Mouse (Mus musculus): ENCODE measurements around the gene Haus2. TPM values are rescaled to one million over a fixed set of nuclear protein-coding genes. Genes with fewer than 3 reads are reported as not detected.
A peak's percentile ranks its signal among the peaks of the same experiment; 100 is the strongest.

Haus2 gene
- total RNA-seq, 2 experiments from 2014 or later: 5.7 to 8.6 TPM

- intact Hi-C loops (cut with DNase I): no loop called here
- DNase-seq: no peak
- no peak overlapping the region for H3K4me3 ChIP-seq
- no peak overlapping the region for H3K27ac ChIP-seq
- no peak for TF ChIP-seq CTCF (IDR thresholded peaks at IDR 0.05)
Measured at GRCm38 (mm10) chr2:120655905-120656304, 46.7 kb downstream of the Haus2 start.

- Histone ChIP-seq H3K4me3 (no peak overlapping the region), H3K27ac (no peak overlapping the region)
- TF ChIP-seq CTCF (IDR thresholded peaks at IDR 0.05): no peak
- intact Hi-C loops (cut with DNase I): no loop called here
- no peak for DNase-seq
Measured at GRCm38 (mm10) chr2:120656711-120657110, 47.5 kb downstream of the Haus2 start.

- intact Hi-C loops (cut with DNase I): no loop called here
- H3K27ac ChIP-seq: no peak overlapping the region
- H3K4me3 ChIP-seq: no peak overlapping the region
- no peak for DNase-seq
- no peak for TF ChIP-seq CTCF (IDR thresholded peaks at IDR 0.05)
Measured at GRCm38 (mm10) chr2:120658486-120658885, 49.3 kb downstream of the Haus2 start.

GRCm38 (mm10) chr2:120659318-120659717 lies 50.1 kb downstream of the Haus2 start:
- no peak for TF ChIP-seq CTCF (IDR thresholded peaks at IDR 0.05)
- DNase-seq: no peak
- Histone ChIP-seq H3K4me3 (no peak overlapping the region), H3K27ac (no peak overlapping the region)
- intact Hi-C loops (cut with DNase I): no loop called here

- Histone ChIP-seq H3K4me3 (no peak overlapping the region), H3K27ac (peak overlapping the region; percentile 46; the same call in 1 of the 2 replicates)
- intact Hi-C loops (cut with DNase I): no loop called here
- DNase-seq: no peak
- no peak for TF ChIP-seq CTCF (IDR thresholded peaks at IDR 0.05)
Measured at GRCm38 (mm10) chr2:120660486-120661078, 51.4 kb downstream of the Haus2 start.

GRCm38 (mm10) chr2:120662766-120663165 lies 53.6 kb downstream of the Haus2 start:
- intact Hi-C loops (cut with DNase I): no loop called here
- DNase-seq: no peak
- H3K27ac ChIP-seq: no peak overlapping the region; the same call in 1 of the 2 replicates

GRCm38 (mm10) chr2:120663491-120664154 lies 54.4 kb downstream of the Haus2 start:
- H3K27ac ChIP-seq: peak overlapping the region; percentile 70
- intact Hi-C loops (cut with DNase I): no loop called here
- peak; percentile 30; the same call in 1 of the 2 replicates for TF ChIP-seq CTCF (IDR thresholded peaks at IDR 0.05)
- no peak for DNase-seq
- H3K4me3 ChIP-seq: no peak overlapping the region

More at GRCm38 (mm10) chr2:120662766-120663165, 53.6 kb downstream of the Haus2 start:
- H3K4me3 ChIP-seq: no peak overlapping the region
- TF ChIP-seq CTCF (IDR thresholded peaks at IDR 0.05): no peak

GRCm38 (mm10) chr2:120667446-120667845 lies 58.3 kb downstream of the Haus2 start:
- no peak for TF ChIP-seq CTCF (IDR thresholded peaks at IDR 0.05)
- no peak overlapping the region for H3K4me3 ChIP-seq
- intact Hi-C loops (cut with DNase I): no loop called here
- DNase-seq: no peak
- no peak overlapping the region for H3K27ac ChIP-seq

- Histone ChIP-seq H3K4me3 (no peak overlapping the region), H3K27ac (no peak overlapping the region)
- intact Hi-C loops (cut with DNase I): loop anchor here (2.0 to 5.0 kb wide), 2 partner anchors 38 to 191 kb away; no protein-coding TSS in a partner anchor
- DNase-seq: no peak
- TF ChIP-seq CTCF (IDR thresholded peaks at IDR 0.05): peak; percentile 57
Measured at GRCm38 (mm10) chr2:120670253-120670652, 61.1 kb downstream of the Haus2 start.

Other genes starting within 250 kb of the Haus2 start
- gene Ganc, start 205.5 kb upstream of the Haus2 start, total RNA-seq (2021): 10 to 100 TPM; 29.7 to 34.3 TPM
- 10 to 100 TPM; 31.4 to 51.8 TPM for gene Tmem87a, start 205.3 kb upstream of the Haus2 start, total RNA-seq (2021)
- 100 to 1,000 TPM; 126 to 149 TPM for gene Capn3, start 153.4 kb upstream of the Haus2 start, total RNA-seq (2021)
- 100 to 1,000 TPM; 635 to 796 TPM for gene Zfp106, start 45.5 kb upstream of the Haus2 start, total RNA-seq (2021)
- gene Snap23, start 41.7 kb upstream of the Haus2 start, total RNA-seq (2021): 10 to 100 TPM; 42.6 to 57.5 TPM
- gene Lrrc57, start 137 bp downstream of the Haus2 start, total RNA-seq (2021): 10 to 100 TPM in 1 of 2 experiments, 1 to 10 TPM in 1; 9.9 to 13.9 TPM
- gene Stard9, start 19.7 kb downstream of the Haus2 start, total RNA-seq (2021): 1 to 10 TPM; 3.0 TPM
- gene Cdan1, start 240.7 kb downstream of the Haus2 start, total RNA-seq (2021): 1 to 10 TPM; 5.3 to 6.0 TPM
- gene Ttbk2, start 241.2 kb downstream of the Haus2 start, total RNA-seq (2021): 1 to 10 TPM; 7.6 to 9.2 TPM